Mouse (Mus musculus): Measurements from ENCODE around the gene Atp1a4. TPM values are rescaled to one million over a fixed set of nuclear protein-coding genes. Genes with fewer than 3 reads are reported as not detected.

Gene Atp1a4
- polyA plus RNA-seq, 1 experiment from 2014 or later = not detected

DNA sequence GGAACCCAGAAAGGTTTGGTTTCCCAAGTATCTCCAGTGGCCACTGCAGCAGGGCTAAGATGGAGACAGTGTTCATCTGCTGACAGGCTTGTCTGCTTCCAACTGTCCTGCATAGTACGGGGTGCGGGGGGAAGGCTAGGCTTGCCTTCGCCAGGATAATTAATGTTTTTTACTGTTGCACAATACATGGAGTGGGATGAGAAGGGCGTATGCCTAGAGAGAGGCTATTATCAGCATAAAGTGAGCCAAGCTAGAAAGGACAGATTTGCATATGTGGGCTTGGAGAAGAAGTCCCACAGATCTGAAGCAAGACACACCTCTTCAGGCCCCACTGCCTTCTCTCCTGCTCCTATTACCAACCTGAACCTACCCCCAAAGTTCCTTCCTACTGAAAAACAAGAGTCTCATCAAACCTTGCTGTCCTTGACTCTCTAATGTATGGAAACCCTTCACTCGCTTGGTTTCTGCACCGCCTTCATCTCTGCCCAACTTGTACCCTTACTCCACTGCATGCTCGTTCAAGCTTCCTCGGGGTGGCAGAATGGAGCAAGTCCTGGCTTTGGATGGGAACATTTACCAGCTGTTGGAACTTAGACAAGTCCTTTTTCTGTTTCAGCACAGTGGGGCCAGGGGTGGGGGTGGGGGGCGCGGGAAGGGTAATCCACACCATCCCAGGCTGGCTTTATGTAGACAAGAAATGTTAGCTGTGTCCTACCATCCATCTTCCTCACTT lies 23.5 kb upstream of the Atp1a4 start:
- 84% methylated on average over 10 of the region's 10 CpGs for whole genome bisulfite sequencing
- H3K4me3 ChIP-seq (replicated peaks) = no peak overlapping the region
- H3K9me3 ChIP-seq = no peaks in the 10 kb centered on the region
- no peaks in the 10 kb centered on the region for H3K4me1 ChIP-seq (replicated peaks)
- H3K27me3 ChIP-seq = no peaks in the 10 kb centered on the region; the same call in 1 of the 2 replicates
- no peak overlapping the region for H3K27ac ChIP-seq
- H3K4me2 ChIP-seq = no peak overlapping the region
- H3K9ac ChIP-seq (replicated peaks) = no peak overlapping the region
- H3K36me3 ChIP-seq = peaks cover 4% of the 10 kb centered on the region; the same call in 1 of the 2 replicates
- no peak for ATAC-seq (ENCODE audit: insufficient number of reproducible peaks, insufficient read depth, low FRiP score, low TSS enrichment, low read depth)

- Histone ChIP-seq H3K27me3 (no peaks in the 10 kb centered on the region; the same call in 1 of the 2 replicates), H3K9ac (replicated peaks) (no peak overlapping the region), H3K27ac (no peak overlapping the region), H3K9me3 (no peaks in the 10 kb centered on the region), H3K4me2 (no peak overlapping the region), H3K4me3 (replicated peaks) (no peak overlapping the region), H3K36me3 (peaks cover 4% of the 10 kb centered on the region; the same call in 1 of the 2 replicates), H3K4me1 (replicated peaks) (no peaks in the 10 kb centered on the region)
- 84% methylated on average over 16 of the region's 16 CpGs for WGBS
- ATAC-seq (ENCODE audit: insufficient number of reproducible peaks, insufficient read depth, low FRiP score, low TSS enrichment, low read depth) = no peak
Measured at GRCm38 (mm10) chr1:172279768-172280509, 21.7 kb upstream of the Atp1a4 start.

DNA sequence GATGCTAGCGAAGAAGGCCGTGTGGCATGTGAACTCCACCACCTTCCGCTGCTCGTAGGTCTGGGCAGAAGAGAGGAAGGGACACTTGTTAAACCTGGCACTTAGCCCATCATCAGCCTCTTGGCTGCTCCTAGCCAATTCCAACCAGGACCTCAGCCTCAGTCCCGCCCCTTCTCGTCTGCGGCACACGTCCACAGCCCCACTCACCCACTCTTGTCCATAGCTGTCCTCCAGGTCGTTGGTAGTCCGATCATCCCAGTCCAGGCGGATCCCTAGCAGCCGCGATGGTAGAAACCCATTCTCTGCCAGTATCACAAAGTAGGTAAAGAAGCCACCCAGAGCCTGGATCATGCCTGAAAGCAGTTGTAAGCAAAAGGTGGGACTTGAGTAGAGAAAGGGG lies 20.1 kb upstream of the Atp1a4 start:
- 93% methylated on average over 13 of the region's 13 CpGs for WGBS

DNA sequence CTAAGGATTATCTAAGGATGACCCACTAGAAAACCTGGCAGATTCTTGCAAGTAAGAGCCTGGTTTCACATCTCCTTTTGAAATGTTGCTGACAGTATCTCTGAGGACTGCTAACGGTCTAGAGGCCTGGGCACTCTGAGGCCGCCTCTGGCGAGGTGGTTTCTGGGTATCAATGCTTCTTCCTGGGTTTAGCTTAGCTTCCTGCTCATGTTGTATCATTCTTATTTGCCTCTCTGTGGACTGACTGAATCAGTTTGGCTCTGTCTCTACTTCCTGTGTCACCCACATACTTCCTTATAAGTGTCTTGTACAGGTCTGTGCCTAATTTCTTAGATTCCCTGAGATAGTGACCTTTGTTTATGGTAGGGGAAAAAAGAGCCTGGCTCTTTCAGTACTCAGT lies 19.0 kb upstream of the Atp1a4 start:
- no peaks in the 10 kb centered on the region for H3K4me1 ChIP-seq (replicated peaks)
- no peaks in the 10 kb centered on the region; the same call in 1 of the 2 replicates for H3K36me3 ChIP-seq
- no peak for ATAC-seq (ENCODE audit: insufficient number of reproducible peaks, insufficient read depth, low FRiP score, low TSS enrichment, low read depth)
- 83% methylated on average over 3 of the region's 3 CpGs for WGBS
- H3K27ac ChIP-seq = no peak overlapping the region
- H3K9ac ChIP-seq (replicated peaks) = no peak overlapping the region
- H3K27me3 ChIP-seq = no peaks in the 10 kb centered on the region; the same call in 1 of the 2 replicates
- no peak overlapping the region for H3K4me3 ChIP-seq (replicated peaks)
- no peak overlapping the region for H3K4me2 ChIP-seq
- H3K9me3 ChIP-seq = no peaks in the 10 kb centered on the region

More for the DNA sequence above, 20.1 kb upstream of the Atp1a4 start:
- H3K4me2 ChIP-seq = no peak overlapping the region
- H3K27me3 ChIP-seq = no peaks in the 10 kb centered on the region; the same call in 1 of the 2 replicates
- no peak overlapping the region for H3K27ac ChIP-seq
- no peaks in the 10 kb centered on the region; the same call in 1 of the 2 replicates for H3K36me3 ChIP-seq
- no peaks in the 10 kb centered on the region for H3K9me3 ChIP-seq
- H3K4me3 ChIP-seq (replicated peaks) = no peak overlapping the region
- no peak for ATAC-seq (ENCODE audit: insufficient number of reproducible peaks, insufficient read depth, low FRiP score, low TSS enrichment, low read depth)
- H3K9ac ChIP-seq (replicated peaks) = no peak overlapping the region
- no peaks in the 10 kb centered on the region for H3K4me1 ChIP-seq (replicated peaks)

GRCm38 (mm10) chr1:172274547-172274946 lies 16.3 kb upstream of the Atp1a4 start:
- ATAC-seq (ENCODE audit: insufficient number of reproducible peaks, insufficient read depth, low FRiP score, low TSS enrichment, low read depth) = no peak
- Histone ChIP-seq H3K36me3 (no peaks in the 10 kb centered on the region; the same call in 1 of the 2 replicates), H3K27ac (no peak overlapping the region), H3K4me1 (replicated peaks) (no peaks in the 10 kb centered on the region), H3K27me3 (no peaks in the 10 kb centered on the region), H3K9me3 (no peaks in the 10 kb centered on the region), H3K9ac (replicated peaks) (no peak overlapping the region), H3K4me3 (replicated peaks) (no peak overlapping the region), H3K4me2 (no peak overlapping the region)
- WGBS = 67% methylated on average over 5 of the region's 5 CpGs

- Histone ChIP-seq H3K27me3 (no peaks in the 10 kb centered on the region), H3K9ac (replicated peaks) (no peak overlapping the region), H3K36me3 (no peaks in the 10 kb centered on the region; the same call in 1 of the 2 replicates), H3K4me2 (no peak overlapping the region), H3K4me3 (replicated peaks) (no peak overlapping the region), H3K27ac (no peak overlapping the region), H3K9me3 (no peaks in the 10 kb centered on the region), H3K4me1 (replicated peaks) (no peaks in the 10 kb centered on the region)
- 61% methylated on average over 5 of the region's 5 CpGs for WGBS
- ATAC-seq (ENCODE audit: insufficient number of reproducible peaks, insufficient read depth, low FRiP score, low TSS enrichment, low read depth) = no peak
Measured at GRCm38 (mm10) chr1:172274116-172274515, 15.9 kb upstream of the Atp1a4 start.

DNA sequence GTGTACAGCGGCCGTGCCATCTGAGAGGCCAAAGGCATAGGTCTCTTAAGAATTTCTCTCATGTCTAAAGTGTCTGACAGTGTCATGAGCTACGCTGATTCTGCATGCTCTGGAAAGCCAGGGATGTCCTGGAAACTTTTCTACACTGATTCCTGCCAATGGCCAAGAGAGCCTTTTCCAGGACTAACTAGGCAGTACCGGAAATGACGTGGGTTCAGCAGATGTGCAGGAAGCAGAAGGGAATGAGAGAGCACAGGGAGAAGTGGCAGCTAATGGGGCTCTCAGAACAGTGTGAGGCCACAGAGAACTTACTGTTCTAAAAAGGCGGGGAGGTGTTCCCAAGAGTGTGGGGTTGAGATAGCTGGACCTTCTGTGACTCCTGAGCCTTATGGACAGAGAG lies 15.2 kb upstream of the Atp1a4 start:
- WGBS = 80% methylated on average over 6 of the region's 6 CpGs
- Histone ChIP-seq H3K4me2 (no peak overlapping the region), H3K36me3 (no peaks in the 10 kb centered on the region; the same call in 1 of the 2 replicates), H3K4me3 (replicated peaks) (no peak overlapping the region), H3K9me3 (no peaks in the 10 kb centered on the region), H3K9ac (replicated peaks) (no peak overlapping the region), H3K27me3 (no peaks in the 10 kb centered on the region), H3K4me1 (replicated peaks) (no peaks in the 10 kb centered on the region), H3K27ac (no peak overlapping the region)
- no peak for ATAC-seq (ENCODE audit: insufficient number of reproducible peaks, insufficient read depth, low FRiP score, low TSS enrichment, low read depth)

DNA sequence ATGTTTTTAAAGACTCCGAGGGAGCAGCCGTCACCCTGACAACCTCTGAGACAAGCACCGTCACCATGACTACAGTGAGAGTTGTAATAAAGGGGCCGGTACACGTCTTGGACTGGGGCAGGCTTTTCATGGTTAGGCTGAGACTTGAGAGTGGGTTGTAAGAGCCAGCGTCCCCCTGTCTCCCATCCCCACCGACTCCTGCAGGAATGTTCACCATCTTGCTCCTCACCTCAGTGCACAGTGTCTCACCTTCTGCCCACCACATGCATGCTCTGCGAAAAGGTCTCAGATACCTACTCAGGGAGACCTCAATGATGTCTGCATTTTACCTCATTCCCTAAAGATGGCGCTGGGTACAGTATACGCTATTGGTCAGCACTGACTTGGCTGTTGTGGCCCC lies 13.6 kb upstream of the Atp1a4 start:
- Histone ChIP-seq H3K27ac (no peak overlapping the region), H3K9ac (replicated peaks) (no peak overlapping the region), H3K36me3 (no peaks in the 10 kb centered on the region), H3K9me3 (no peaks in the 10 kb centered on the region), H3K4me1 (replicated peaks) (no peaks in the 10 kb centered on the region), H3K4me2 (no peak overlapping the region), H3K4me3 (replicated peaks) (no peak overlapping the region), H3K27me3 (no peaks in the 10 kb centered on the region)
- no peak for ATAC-seq (ENCODE audit: insufficient number of reproducible peaks, insufficient read depth, low FRiP score, low TSS enrichment, low read depth)
- 75% methylated on average over 10 of the region's 10 CpGs for WGBS

- no peak overlapping the region for H3K9ac ChIP-seq (replicated peaks)
- H3K36me3 ChIP-seq = no peaks in the 10 kb centered on the region
- no peaks in the 10 kb centered on the region for H3K4me1 ChIP-seq (replicated peaks)
- no peak overlapping the region for H3K27ac ChIP-seq
- no peak overlapping the region for H3K4me2 ChIP-seq
- H3K27me3 ChIP-seq = no peaks in the 10 kb centered on the region
- WGBS = 89% methylated on average over 3 of the region's 3 CpGs
- H3K9me3 ChIP-seq = no peaks in the 10 kb centered on the region
- H3K4me3 ChIP-seq (replicated peaks) = no peak overlapping the region
- no peak for ATAC-seq (ENCODE audit: insufficient number of reproducible peaks, insufficient read depth, low FRiP score, low TSS enrichment, low read depth)
Measured at GRCm38 (mm10) chr1:172271208-172271607, 13.0 kb upstream of the Atp1a4 start.

DNA sequence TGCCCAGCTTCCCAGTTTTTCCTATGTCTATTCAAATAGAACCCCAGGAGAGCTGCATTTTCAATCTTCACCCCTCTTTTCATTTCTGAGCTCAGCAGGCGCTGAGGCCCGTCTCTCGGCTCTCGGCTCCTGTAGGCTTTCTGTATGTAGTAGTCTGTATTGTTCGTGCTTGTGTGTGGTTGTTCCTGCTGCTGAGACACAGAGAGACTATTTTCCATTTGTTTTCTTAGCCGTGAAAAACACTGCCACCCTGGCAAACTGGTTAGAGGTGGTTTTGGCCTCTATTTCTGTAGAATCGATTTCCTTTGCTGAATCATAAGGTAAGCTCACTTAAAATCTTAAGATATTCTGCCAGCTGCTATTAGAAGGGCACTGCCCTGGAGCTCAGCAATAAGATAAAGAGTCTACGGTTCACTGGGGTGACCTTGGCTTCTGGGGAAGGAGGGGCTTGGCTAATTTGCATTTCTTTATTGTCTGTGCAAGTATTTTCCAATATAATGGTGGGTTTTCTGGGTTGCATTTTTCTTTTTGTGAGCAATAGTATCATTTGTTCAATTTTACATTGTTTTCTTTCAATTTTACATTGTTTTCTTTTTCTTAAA lies 3.4 kb upstream of the Atp1a4 start, which contains the start of gene Igsf8:
TSS of gene Igsf8 (plus strand) at position 165 of the 602 bp plus-strand sequence.
- Histone ChIP-seq H3K9ac (replicated peaks) (no peak within 1 kb of the TSS), H3K4me3 (replicated peaks) (no peak within 1 kb of the TSS), H3K36me3 (no peaks in the 10 kb centered on the region), H3K9me3 (peaks cover 4% of the 10 kb centered on the region), H3K4me1 (replicated peaks) (no peaks in the 10 kb centered on the region), H3K4me2 (no peak within 1 kb of the TSS), H3K27ac (no peak within 1 kb of the TSS), H3K27me3 (no peaks in the 10 kb centered on the region)
- WGBS = 68% methylated on average over 8 of the region's 8 CpGs
- ATAC-seq (ENCODE audit: insufficient number of reproducible peaks, insufficient read depth, low FRiP score, low TSS enrichment, low read depth) = no peak

GRCm38 (mm10) chr1:172247679-172248078 lies 10.5 kb downstream of the Atp1a4 start:
- no peaks in the 10 kb centered on the region for H3K9me3 ChIP-seq
- no peak overlapping the region for H3K27ac ChIP-seq
- 48% methylated on average over 2 of the region's 2 CpGs for WGBS
- no peak overlapping the region for H3K4me3 ChIP-seq (replicated peaks)
- H3K9ac ChIP-seq (replicated peaks) = no peak overlapping the region
- peaks cover 22% of the 10 kb centered on the region for H3K27me3 ChIP-seq
- H3K4me2 ChIP-seq = no peak overlapping the region
- peak; percentile 48; the same call in 1 of the 2 replicates for ATAC-seq (ENCODE audit: insufficient number of reproducible peaks, insufficient read depth, low FRiP score, low TSS enrichment, low read depth)
- H3K4me1 ChIP-seq (replicated peaks) = peaks cover 11% of the 10 kb centered on the region; the same call in 1 of the 2 replicates
- no peaks in the 10 kb centered on the region for H3K36me3 ChIP-seq
